Mouse (Mus musculus) heart, embryonic 13.5 days (tissue): Measurements from ENCODE around the gene Diexf. TPM values are rescaled to one million over a fixed set of nuclear protein-coding genes. Genes with fewer than 3 reads are reported as not detected.

Experiments
- ATAC-seq: fragments of 200-750 bp; cut with Nextera tagmentation; 2 replicates; pipeline ENCODE4 v1.8.0; 2017; ENCODE audit warnings: moderate TSS enrichment; ENCODE audit not compliant: insufficient number of reproducible peaks, low FRiP score, low TSS enrichment; ENCODE audit errors: extremely low read depth
- H3K27ac ChIP-seq: fragments of 300-500 bp; sonication (generic); replicated peaks from 2 replicates; pipeline ENCODE4 v1.5.1; 2015; ENCODE audit warnings: moderate library complexity, mild to moderate bottlenecking, inconsistent platforms
- H3K27me3 ChIP-seq: fragments of 300-500 bp; sonication (generic); replicated peaks from 2 replicates; pipeline ENCODE4 v1.6.1; 2015; ENCODE audit warnings: mild to moderate bottlenecking, inconsistent platforms
- H3K36me3 ChIP-seq: fragments of 300-500 bp; sonication (generic); 2 replicates; pipeline ENCODE4 v1.6.1; 2015; ENCODE audit warnings: mild to moderate bottlenecking, inconsistent platforms
- H3K4me1 ChIP-seq: fragments of 300-500 bp; sonication (generic); 2 replicates; pipeline ENCODE4 v1.6.1; 2015; ENCODE audit warnings: inconsistent platforms
- H3K4me2 ChIP-seq: fragments of 300-500 bp; sonication (generic); 2 replicates; pipeline ENCODE4 v1.6.1; 2015; ENCODE audit warnings: inconsistent platforms, mild to moderate bottlenecking, moderate library complexity
- H3K4me3 ChIP-seq: fragments of 300-500 bp; sonication (generic); 2 replicates; pipeline ENCODE4 v1.5.1; 2015; ENCODE audit warnings: moderate library complexity, mild to moderate bottlenecking, inconsistent platforms
- H3K9ac ChIP-seq: fragments of 300-500 bp; sonication (generic); 2 replicates; pipeline ENCODE4 v1.6.1; 2015; ENCODE audit warnings: inconsistent platforms, mild to moderate bottlenecking, moderate library complexity
- H3K9me3 ChIP-seq: fragments of 300-500 bp; sonication (generic); 2 replicates; pipeline ENCODE4 v1.6.1; 2016; ENCODE audit warnings: inconsistent platforms
- WGBS: fragments of 180-500 bp; shearing (Covaris S2); methylation state at CpG from one replicate; pipeline ENCODE4 v1.1.7; 2015; ENCODE audit warnings: mixed read lengths; 5-methylcytosine and 5-hydroxymethylcytosine counted together
- polyA plus RNA-seq: library from polyadenylated mRNA; unstranded; fragments of >200 nt; fragmentation: Nextera tagmentation; extraction: Ambion mirVana; gene quantifications from 2 replicates; pipeline ENCODE4 v1.2.1, GENCODE M21; 2015

The Diexf gene
- polyA plus RNA-seq: 4.9 and 5.7 TPM in 2 replicates

GRCm38 (mm10) chr1:193129786-193130455 is at the start of gene Diexf:
Gene Diexf, minus strand, starts transcription at chr1:193130272.
- peak within 1 kb of the TSS; percentile 97 for H3K4me3 ChIP-seq
- peaks cover 13% of the 10 kb centered on the region for H3K4me1 ChIP-seq
- peak; percentile 85 for ATAC-seq
- H3K9ac ChIP-seq: peak within 1 kb of the TSS; percentile 92
- H3K4me2 ChIP-seq: peak within 1 kb of the TSS; percentile 73
- H3K36me3 ChIP-seq: peaks cover 26% of the 10 kb centered on the region
- no peak within 1 kb of the TSS for H3K27ac ChIP-seq
- WGBS: under 1% methylated on average over 61 of the region's 61 CpGs
- H3K27me3 ChIP-seq: no peaks in the 10 kb centered on the region
- no peaks in the 10 kb centered on the region for H3K9me3 ChIP-seq

- Histone ChIP-seq H3K9ac (peak overlapping the region; percentile 82), H3K27ac (peak overlapping the region; percentile 90), H3K9me3 (no peaks in the 10 kb centered on the region), H3K27me3 (no peaks in the 10 kb centered on the region), H3K4me1 (peaks cover 45% of the 10 kb centered on the region), H3K4me3 (peak overlapping the region; percentile 83), H3K36me3 (no peaks in the 10 kb centered on the region), H3K4me2 (peak overlapping the region; percentile 86)
- WGBS: 49% methylated on average over 13 of the region's 13 CpGs
- ATAC-seq: no peak
These were observed 44.2 kb upstream of the Diexf start for GRCm38 (mm10) chr1:193174143-193174733.

GRCm38 (mm10) chr1:193173810-193174129 is 43.7 kb upstream of the Diexf start:
- Histone ChIP-seq H3K4me1 (peaks cover 45% of the 10 kb centered on the region), H3K9ac (peak overlapping the region; percentile 82), H3K36me3 (no peaks in the 10 kb centered on the region), H3K4me2 (peak overlapping the region; percentile 86), H3K9me3 (no peaks in the 10 kb centered on the region), H3K27me3 (no peaks in the 10 kb centered on the region), H3K4me3 (peak overlapping the region; percentile 83), H3K27ac (peak overlapping the region; percentile 90)
- ATAC-seq: peak; percentile 18; the same call in 1 of the 2 replicates
- 17% methylated on average over 9 of the region's 9 CpGs for WGBS

- H3K4me2 ChIP-seq: peak overlapping the region; percentile 86
- H3K27ac ChIP-seq: peak overlapping the region; percentile 90
- under 1% methylated on average over 48 of the region's 48 CpGs for WGBS
- H3K4me1 ChIP-seq: peaks cover 45% of the 10 kb centered on the region
- H3K4me3 ChIP-seq: peak overlapping the region; percentile 83
- ATAC-seq: peak; percentile 98
- no peaks in the 10 kb centered on the region for H3K36me3 ChIP-seq
- H3K27me3 ChIP-seq: no peaks in the 10 kb centered on the region
- peak overlapping the region; percentile 94 for H3K9ac ChIP-seq
- H3K9me3 ChIP-seq: no peaks in the 10 kb centered on the region
These were observed 43.1 kb upstream of the Diexf start for GRCm38 (mm10) chr1:193172991-193173809.

- Histone ChIP-seq H3K9ac (0 out of 2 replicates have a peak overlapping the region, but pooled peaks have one; percentile 14), H3K9me3 (no peaks in the 10 kb centered on the region), H3K4me1 (peaks cover 28% of the 10 kb centered on the region), H3K27me3 (no peaks in the 10 kb centered on the region), H3K36me3 (no peaks in the 10 kb centered on the region), H3K4me3 (no peak overlapping the region), H3K27ac (no peak overlapping the region), H3K4me2 (no peak overlapping the region)
- 68% methylated on average over 2 of the region's 2 CpGs for WGBS
- no peak for ATAC-seq
These were observed 39.8 kb upstream of the Diexf start for GRCm38 (mm10) chr1:193169856-193170255.

- H3K9ac ChIP-seq: no peak overlapping the region
- no peak for ATAC-seq
- no peak overlapping the region for H3K4me3 ChIP-seq
- 69% methylated on average over 7 of the region's 7 CpGs for WGBS
- H3K36me3 ChIP-seq: no peaks in the 10 kb centered on the region
- H3K27ac ChIP-seq: no peak overlapping the region
- peaks cover 22% of the 10 kb centered on the region for H3K4me1 ChIP-seq
- no peaks in the 10 kb centered on the region for H3K27me3 ChIP-seq
- no peak overlapping the region for H3K4me2 ChIP-seq
- H3K9me3 ChIP-seq: no peaks in the 10 kb centered on the region
These were observed 39.2 kb upstream of the Diexf start for GRCm38 (mm10) chr1:193169228-193169627.

- Histone ChIP-seq H3K9me3 (no peaks in the 10 kb centered on the region), H3K4me3 (no peak within 1 kb of the TSS), H3K27ac (no peak within 1 kb of the TSS), H3K4me1 (peaks cover 16% of the 10 kb centered on the region), H3K4me2 (no peak within 1 kb of the TSS), H3K9ac (no peak within 1 kb of the TSS), H3K27me3 (no peaks in the 10 kb centered on the region), H3K36me3 (no peaks in the 10 kb centered on the region)
- no peak for ATAC-seq
- 79% methylated on average over 3 of the region's 3 CpGs for WGBS
These were observed 37.7 kb upstream of the Diexf start, which contains the start of gene A130010J15Rik for GRCm38 (mm10) chr1:193167746-193168145. Gene A130010J15Rik, plus strand, starts transcription at chr1:193168046.

GRCm38 (mm10) chr1:193160317-193161032 is 30.4 kb upstream of the Diexf start:
- H3K9ac ChIP-seq: peak overlapping the region; percentile 76
- no peak for ATAC-seq
- no peaks in the 10 kb centered on the region for H3K9me3 ChIP-seq
- no peaks in the 10 kb centered on the region for H3K36me3 ChIP-seq
- WGBS: 12% methylated on average over 18 of the region's 18 CpGs
- peak overlapping the region; percentile 72 for H3K4me2 ChIP-seq
- 0 out of 2 replicates have a peak overlapping the region, but pooled peaks have one; percentile 12 for H3K27ac ChIP-seq
- peak overlapping the region; percentile 49 for H3K4me3 ChIP-seq
- H3K27me3 ChIP-seq: peaks cover 1% of the 10 kb centered on the region
- H3K4me1 ChIP-seq: peaks cover 26% of the 10 kb centered on the region

GRCm38 (mm10) chr1:193159613-193160012 is 29.5 kb upstream of the Diexf start:
- peaks cover 26% of the 10 kb centered on the region for H3K4me1 ChIP-seq
- ATAC-seq: no peak; the same call in 1 of the 2 replicates
- H3K4me3 ChIP-seq: no peak overlapping the region
- H3K4me2 ChIP-seq: peak overlapping the region; percentile 72
- H3K9ac ChIP-seq: no peak overlapping the region
- H3K27ac ChIP-seq: no peak overlapping the region
- H3K36me3 ChIP-seq: no peaks in the 10 kb centered on the region
- peaks cover 8% of the 10 kb centered on the region for H3K27me3 ChIP-seq
- no peaks in the 10 kb centered on the region for H3K9me3 ChIP-seq
- WGBS: 53% methylated on average over 1 of the region's 1 CpGs

- Histone ChIP-seq H3K27me3 (peaks cover 13% of the 10 kb centered on the region), H3K9ac (no peak overlapping the region), H3K9me3 (no peaks in the 10 kb centered on the region), H3K27ac (no peak overlapping the region), H3K4me3 (no peak overlapping the region), H3K36me3 (no peaks in the 10 kb centered on the region), H3K4me1 (peaks cover 26% of the 10 kb centered on the region), H3K4me2 (no peak overlapping the region)
- WGBS: 43% methylated on average over 3 of the region's 3 CpGs
- no peak for ATAC-seq
These were observed 29.1 kb upstream of the Diexf start for GRCm38 (mm10) chr1:193159163-193159562.

GRCm38 (mm10) chr1:193157111-193157492 is 27.0 kb upstream of the Diexf start:
- Histone ChIP-seq H3K27ac (peak overlapping the region; percentile 66), H3K27me3 (peaks cover 29% of the 10 kb centered on the region), H3K4me1 (peaks cover 38% of the 10 kb centered on the region), H3K4me3 (no peak overlapping the region), H3K9me3 (no peaks in the 10 kb centered on the region), H3K36me3 (no peaks in the 10 kb centered on the region), H3K4me2 (no peak overlapping the region), H3K9ac (no peak overlapping the region; the same call in 1 of the 2 replicates)
- ATAC-seq: no peak
- WGBS: 68% methylated on average over 8 of the region's 8 CpGs
